Mouse (Mus musculus): ENCODE measurements around the gene Wdr20. TPM values are rescaled to one million over a fixed set of nuclear protein-coding genes. Genes with fewer than 3 reads are reported as not detected.

Gene Wdr20
- total and polyA plus RNA-seq, 2 experiments from 2014 or later = 16.2 to 38.7 TPM

GRCm38 (mm10) chr12:110816833-110817232 lies 79.1 kb downstream of the Wdr20 start:
- DNase-seq (ENCODE audit: low spot score) (no peak), ATAC-seq (ENCODE audit: low FRiP score) (no peak)
- Histone ChIP-seq H3K36me3 (ENCODE audit: insufficient read depth, low read length) (peaks cover 4% of the 10 kb centered on the region; the same call in 1 of the 2 replicates), H3K9me3 (ENCODE audit: low read length) (no peaks in the 10 kb centered on the region), H3K27ac (ENCODE audit: low read depth, low read length) (no peak overlapping the region), H3K27me3 (ENCODE audit: insufficient read depth, low read length) (no peaks in the 10 kb centered on the region), H3K4me1 (ENCODE audit: insufficient read depth, low read length) (no peaks in the 10 kb centered on the region), H3K4me3 (ENCODE audit: low read depth, low read length) (no peak overlapping the region), H3K9ac (replicated peaks; ENCODE audit: low read length, poor library complexity, severe bottlenecking) (no peak overlapping the region), H3K4me2 (ENCODE audit: low read depth, low read length, poor library complexity, severe bottlenecking) (no peak overlapping the region)
- 84% methylated on average over 2 of the region's 2 CpGs for WGBS
- TF ChIP-seq CTCF (IDR thresholded peaks at IDR 0.05) = no peak

GRCm38 (mm10) chr12:110819367-110819766 lies 81.6 kb downstream of the Wdr20 start:
- no peak overlapping the region for H3K9ac ChIP-seq (replicated peaks; ENCODE audit: low read length, poor library complexity, severe bottlenecking)
- no peak for ATAC-seq (ENCODE audit: low FRiP score)

GRCm38 (mm10) chr12:110821787-110822186 lies 84.0 kb downstream of the Wdr20 start:
- Histone ChIP-seq H3K36me3 (ENCODE audit: insufficient read depth, low read length) (no peaks in the 10 kb centered on the region; the same call in 1 of the 2 replicates), H3K4me2 (ENCODE audit: low read depth, low read length, poor library complexity, severe bottlenecking) (no peak overlapping the region), H3K4me3 (ENCODE audit: low read depth, low read length) (no peak overlapping the region), H3K27ac (ENCODE audit: low read depth, low read length) (no peak overlapping the region), H3K27me3 (ENCODE audit: insufficient read depth, low read length) (no peaks in the 10 kb centered on the region), H3K4me1 (ENCODE audit: insufficient read depth, low read length) (no peaks in the 10 kb centered on the region), H3K9me3 (ENCODE audit: low read length) (no peaks in the 10 kb centered on the region), H3K9ac (replicated peaks; ENCODE audit: low read length, poor library complexity, severe bottlenecking) (no peak overlapping the region)
- no peak for ATAC-seq (ENCODE audit: low FRiP score)
- WGBS = 86% methylated on average over 2 of the region's 2 CpGs
- TF ChIP-seq CTCF (IDR thresholded peaks at IDR 0.05) = peak; percentile 25; the same call in 1 of the 2 replicates
- no peak for DNase-seq (ENCODE audit: low spot score)

More at GRCm38 (mm10) chr12:110819367-110819766, 81.6 kb downstream of the Wdr20 start:
- Histone ChIP-seq H3K4me3 (ENCODE audit: low read depth, low read length) (no peak overlapping the region), H3K27me3 (ENCODE audit: insufficient read depth, low read length) (no peaks in the 10 kb centered on the region), H3K27ac (ENCODE audit: low read depth, low read length) (no peak overlapping the region), H3K9me3 (ENCODE audit: low read length) (no peaks in the 10 kb centered on the region), H3K4me2 (ENCODE audit: low read depth, low read length, poor library complexity, severe bottlenecking) (no peak overlapping the region), H3K4me1 (ENCODE audit: insufficient read depth, low read length) (no peaks in the 10 kb centered on the region), H3K36me3 (ENCODE audit: insufficient read depth, low read length) (no peaks in the 10 kb centered on the region; the same call in 1 of the 2 replicates)
- no peak for DNase-seq (ENCODE audit: low spot score)
- no peak for TF ChIP-seq CTCF (IDR thresholded peaks at IDR 0.05)
- 89% methylated on average over 8 of the region's 8 CpGs for WGBS

GRCm38 (mm10) chr12:110822366-110822765 lies 84.6 kb downstream of the Wdr20 start:
- Histone ChIP-seq H3K4me2 (ENCODE audit: low read depth, low read length, poor library complexity, severe bottlenecking) (no peak overlapping the region), H3K36me3 (ENCODE audit: insufficient read depth, low read length) (peaks cover 4% of the 10 kb centered on the region), H3K27ac (ENCODE audit: low read depth, low read length) (no peak overlapping the region), H3K4me3 (ENCODE audit: low read depth, low read length) (no peak overlapping the region), H3K4me1 (ENCODE audit: insufficient read depth, low read length) (no peaks in the 10 kb centered on the region), H3K9ac (replicated peaks; ENCODE audit: low read length, poor library complexity, severe bottlenecking) (no peak overlapping the region), H3K27me3 (ENCODE audit: insufficient read depth, low read length) (no peaks in the 10 kb centered on the region), H3K9me3 (ENCODE audit: low read length) (no peaks in the 10 kb centered on the region)
- ATAC-seq (ENCODE audit: low FRiP score) (no peak), DNase-seq (ENCODE audit: low spot score) (no peak)
- TF ChIP-seq CTCF (IDR thresholded peaks at IDR 0.05) = no peak
- WGBS = 91% methylated on average over 7 of the region's 7 CpGs

GRCm38 (mm10) chr12:110828908-110829307 lies 91.2 kb downstream of the Wdr20 start:
- TF ChIP-seq CTCF (IDR thresholded peaks at IDR 0.05) = no peak
- H3K4me3 ChIP-seq (ENCODE audit: low read depth, low read length) = no peak overlapping the region
- H3K27ac ChIP-seq (ENCODE audit: low read depth, low read length) = no peak overlapping the region
- H3K27me3 ChIP-seq (ENCODE audit: insufficient read depth, low read length) = no peaks in the 10 kb centered on the region
- no peaks in the 10 kb centered on the region for H3K9me3 ChIP-seq (ENCODE audit: low read length)
- H3K4me2 ChIP-seq (ENCODE audit: low read depth, low read length, poor library complexity, severe bottlenecking) = no peak overlapping the region
- WGBS = 100% methylated on average over 4 of the region's 4 CpGs
- no peaks in the 10 kb centered on the region for H3K4me1 ChIP-seq (ENCODE audit: insufficient read depth, low read length)
- ATAC-seq (ENCODE audit: low FRiP score) (no peak), DNase-seq (ENCODE audit: low spot score) (no peak)
- H3K9ac ChIP-seq (replicated peaks; ENCODE audit: low read length, poor library complexity, severe bottlenecking) = no peak overlapping the region
- peaks cover 4% of the 10 kb centered on the region; the same call in 1 of the 2 replicates for H3K36me3 ChIP-seq (ENCODE audit: insufficient read depth, low read length)

GRCm38 (mm10) chr12:110830293-110831024 lies 92.7 kb downstream of the Wdr20 start:
- 82% methylated on average over 9 of the region's 11 CpGs for WGBS
- no peak for ATAC-seq (ENCODE audit: low FRiP score)

More at GRCm38 (mm10) chr12:110830293-110831024, 92.7 kb downstream of the Wdr20 start:
- no peaks in the 10 kb centered on the region for H3K9me3 ChIP-seq (ENCODE audit: low read length)
- no peaks in the 10 kb centered on the region for H3K27me3 ChIP-seq (ENCODE audit: insufficient read depth, low read length)
- H3K4me2 ChIP-seq (ENCODE audit: low read depth, low read length, poor library complexity, severe bottlenecking) = no peak overlapping the region
- no peaks in the 10 kb centered on the region for H3K4me1 ChIP-seq (ENCODE audit: insufficient read depth, low read length)
- peaks cover 4% of the 10 kb centered on the region; the same call in 1 of the 2 replicates for H3K36me3 ChIP-seq (ENCODE audit: insufficient read depth, low read length)
- no peak for DNase-seq (ENCODE audit: low spot score)
- H3K27ac ChIP-seq (ENCODE audit: low read depth, low read length) = no peak overlapping the region
- no peak overlapping the region for H3K4me3 ChIP-seq (ENCODE audit: low read depth, low read length)
- no peak overlapping the region for H3K9ac ChIP-seq (replicated peaks; ENCODE audit: low read length, poor library complexity, severe bottlenecking)
- no peak for TF ChIP-seq CTCF (IDR thresholded peaks at IDR 0.05)
